Mouse (Mus musculus) Patski (cell line): ENCODE measurements around the gene Ssxa1. TPM values are rescaled to one million over a fixed set of nuclear protein-coding genes. Genes with fewer than 3 reads are reported as not detected.
"Not testable (repeated sequence)": the region's sequence is repeated elsewhere in the genome, so short reads cannot be mapped to it uniquely, and the experiment has no call there.

Source experiments
- ATAC-seq: fragments of 100-300 bp; one replicate; pipeline ENCODE4 v1.8.0; 2021
- CTCF ChIA-PET: fragments of 350-600 bp; sonication (Branson Sonifier 250); formaldehyde crosslinking; loops from one replicate; lab custom pipeline; 2022; ENCODE audit warnings: inconsistent platforms; lab: Charles Lee
- POLR2A ChIA-PET: fragments of 350-600 bp; sonication (Branson Sonifier 250); formaldehyde crosslinking; loops from one replicate; lab custom pipeline; 2022; ENCODE audit warnings: antibody characterized with exemption, inconsistent platforms; lab: Charles Lee
- DNase-seq: peaks from one replicate; pipeline ENCODE4 v3.0.0-alpha.2; 2011; ENCODE audit warnings: low read depth, low spot score
- H3K27me3 ChIP-seq: fragments of 371-371 bp; one replicate; pipeline ENCODE4 v1.5.1; 2021
- CTCF ChIP-seq: fragments of 100-300 bp; IDR thresholded peaks from one replicate; pipeline ENCODE4 v1.5.1; 2021
- in situ Hi-C: fragments of 300-500 bp; cut with MboI; formaldehyde crosslinking; loops from 3 replicates; pipeline ENCODE4 v1.11.1; 2018; ENCODE audit warnings: low pct_unique_long_range_greater_than_20kb, mixed read lengths
- polyA plus RNA-seq: library from polyadenylated mRNA; unstranded; gene quantifications from one replicate; pipeline ENCODE4 v1.2.3, GENCODE M21; 2021

The Ssxa1 gene
- polyA plus RNA-seq = not detected

- ATAC-seq (no peak), DNase-seq (no peak)
- ChIA-PET POLR2A (no interaction called here), CTCF (no interaction called here)
- no peak for TF ChIP-seq CTCF
- H3K27me3 ChIP-seq = peaks cover 44% of the 10 kb centered on the region
- in situ Hi-C loops = no loop called here
Measured at GRCm38 (mm10) chrX:21115520-21115919, at the start of gene Ssxa1. Ssxa1 (plus strand) TSS chrX:21115820.

- POLR2A ChIA-PET = no interaction called here
- no peak for DNase-seq
- ATAC-seq = no peak
- CTCF ChIA-PET = no interaction called here
- peaks cover 19% of the 10 kb centered on the region for H3K27me3 ChIP-seq
- no peak for TF ChIP-seq CTCF
- in situ Hi-C loops = no loop called here
Measured at GRCm38 (mm10) chrX:21068106-21068505, 47.5 kb upstream of the Ssxa1 start, which contains the start of gene Spaca5. Spaca5 (plus strand) TSS chrX:21068406.

GRCm38 (mm10) chrX:21088645-21088982, 27.0 kb upstream of the Ssxa1 start:
- ATAC-seq (no peak), DNase-seq (no peak)
- TF ChIP-seq CTCF = no peak
- in situ Hi-C loops = no loop called here
- CTCF ChIA-PET = no interaction called here
- POLR2A ChIA-PET = no interaction called here
- no peaks in the 10 kb centered on the region for H3K27me3 ChIP-seq

- DNase-seq = peak; percentile 30
- CTCF ChIA-PET = no interaction called here
- POLR2A ChIA-PET = no interaction called here
- H3K27me3 ChIP-seq = no peaks in the 10 kb centered on the region
- no peak for TF ChIP-seq CTCF
- in situ Hi-C loops = no loop called here
- ATAC-seq = peak; percentile 92
Measured at GRCm38 (mm10) chrX:21088983-21089866, 26.4 kb upstream of the Ssxa1 start, which contains the start of gene Zfp300. Zfp300 (minus strand) TSS chrX:21089527.

- ChIA-PET POLR2A (no interaction called here), CTCF (no interaction called here)
- in situ Hi-C loops = no loop called here
- no peak for TF ChIP-seq CTCF
- no peak for DNase-seq
- H3K27me3 ChIP-seq = no peaks in the 10 kb centered on the region
- ATAC-seq = no peak
Measured at GRCm38 (mm10) chrX:21089867-21090239, 25.8 kb upstream of the Ssxa1 start.

GRCm38 (mm10) chrX:21146675-21147074, 31.1 kb downstream of the Ssxa1 start:
- DNase-seq, CTCF ChIA-PET, ATAC-seq, in situ Hi-C loops, H3K27me3 ChIP-seq, POLR2A ChIA-PET: not testable (repeated sequence)

Other genes with a start within 250 kb of the Ssxa1 start
- 130 TPM for gene Timp1, start 245.7 kb upstream of the Ssxa1 start, polyA plus RNA-seq
- gene Syn1, start 194.8 kb upstream of the Ssxa1 start, polyA plus RNA-seq = 9.4 TPM
- gene Cfp, start 184.3 kb upstream of the Ssxa1 start, polyA plus RNA-seq = 2.3 TPM
- 23.8 TPM for gene Elk1, start 165.2 kb upstream of the Ssxa1 start, polyA plus RNA-seq
- gene Uxt, start 153.8 kb upstream of the Ssxa1 start, polyA plus RNA-seq = 53.6 TPM
- 3.1 TPM for gene Zfp182, start 53.5 kb upstream of the Ssxa1 start, polyA plus RNA-seq
- gene Spaca5, start 47.4 kb upstream of the Ssxa1 start, polyA plus RNA-seq = not detected
- 1.4 TPM for gene Zfp300, start 26.3 kb upstream of the Ssxa1 start, polyA plus RNA-seq
- gene Gm21876, start 59.8 kb downstream of the Ssxa1 start, polyA plus RNA-seq = not detected